Mouse (Mus musculus) hindbrain, embryonic 14.5 days (tissue): ENCODE measurements around the gene Tub. TPM values are rescaled to one million over a fixed set of nuclear protein-coding genes. Genes with fewer than 3 reads are reported as not detected.

Experiments
- ATAC-seq: fragments of 200-750 bp; cut with Nextera tagmentation; 2 replicates; pipeline ENCODE4 v1.8.0; 2017; ENCODE audit warnings: moderate number of reproducible peaks, mild to moderate bottlenecking, moderate TSS enrichment, moderate library complexity; ENCODE audit not compliant: low FRiP score
- DNase-seq: peaks from one replicate; pipeline ENCODE4 v3.0.0-alpha.2; 2015; ENCODE audit warnings: low spot score
- H3K27ac ChIP-seq: fragments of 300-500 bp; sonication (generic); 2 replicates; pipeline ENCODE4 v1.5.1; 2014; ENCODE audit warnings: mild to moderate bottlenecking, moderate library complexity
- H3K27me3 ChIP-seq: fragments of 300-500 bp; sonication (generic); 2 replicates; pipeline ENCODE4 v1.6.1; 2014; ENCODE audit warnings: mild to moderate bottlenecking, low read length, mixed read lengths; ENCODE audit not compliant: control insufficient read depth, insufficient read depth
- H3K36me3 ChIP-seq: fragments of 300-500 bp; sonication (generic); replicated peaks from 2 replicates; pipeline ENCODE4 v1.6.1; 2014; ENCODE audit not compliant: control insufficient read depth, insufficient read depth
- H3K4me1 ChIP-seq: fragments of 300-500 bp; sonication (generic); replicated peaks from 2 replicates; pipeline ENCODE4 v1.6.1; 2014; ENCODE audit warnings: antibody characterized with exemption, low read length, mixed read lengths; ENCODE audit not compliant: control insufficient read depth, insufficient read depth
- H3K4me2 ChIP-seq: fragments of 300-500 bp; sonication (generic); replicated peaks from 2 replicates; pipeline ENCODE4 v1.6.1; 2014; ENCODE audit warnings: mild to moderate bottlenecking, moderate library complexity
- H3K4me3 ChIP-seq: fragments of 300-500 bp; sonication (generic); replicated peaks from 2 replicates; pipeline ENCODE4 v1.5.1; 2014; ENCODE audit warnings: mild to moderate bottlenecking, low read length
- H3K9ac ChIP-seq: fragments of 300-500 bp; sonication (generic); 2 replicates; pipeline ENCODE4 v1.6.1; 2014
- H3K9me3 ChIP-seq: fragments of 300-500 bp; sonication (generic); 2 replicates; pipeline ENCODE4 v1.6.1; 2016; ENCODE audit warnings: low read length; ENCODE audit not compliant: control insufficient read depth
- WGBS: fragments of 180-500 bp; shearing (Covaris S2); extraction: QIAGEN DNeasy Blood & Tissue Kit; methylation state at CpG from one replicate; pipeline ENCODE4 v1.1.7; 2014; 5-methylcytosine and 5-hydroxymethylcytosine counted together
- polyA plus RNA-seq: library from polyadenylated mRNA; unstranded; fragments of >200 nt; fragmentation: Nextera tagmentation; extraction: Ambion mirVana; gene quantifications from 2 replicates; pipeline ENCODE4 v1.2.1, GENCODE M21; 2014

Tub gene
- polyA plus RNA-seq, 1 experiment from 2014 or later, result 52.9 TPM

DNA sequence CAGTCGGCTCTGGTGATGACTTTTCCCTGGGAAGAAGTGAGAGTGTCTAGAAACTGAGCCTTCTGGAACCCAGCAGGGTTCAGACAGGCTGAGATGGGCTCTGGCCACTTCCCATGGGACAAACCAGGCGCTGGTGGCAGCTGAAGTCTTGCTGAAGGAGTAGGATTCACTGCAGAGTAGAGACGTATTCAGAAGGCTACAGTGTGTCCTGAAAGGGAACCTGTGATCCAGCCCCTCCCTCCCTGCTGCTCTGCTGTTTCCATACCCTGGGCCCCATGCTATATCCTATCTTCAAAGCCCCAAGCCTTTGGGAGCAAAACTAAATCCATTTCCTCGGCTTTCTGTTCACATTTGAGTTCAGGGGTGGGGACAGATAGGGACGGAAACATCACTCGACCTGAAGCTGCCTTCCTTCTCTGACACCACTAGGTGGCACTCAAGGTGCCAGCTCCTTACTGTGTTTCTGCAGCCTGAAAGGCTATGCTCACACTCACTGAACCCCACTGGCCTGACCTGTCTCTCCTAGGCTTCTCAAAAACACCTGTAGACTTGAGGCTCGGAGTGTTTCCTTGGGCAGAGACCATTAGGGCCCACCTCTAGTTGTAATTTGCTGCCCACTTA lies 16.7 kb downstream of the Tub start:
- peak; percentile 80 for ATAC-seq
- peaks cover 4% of the 10 kb centered on the region for H3K4me1 ChIP-seq
- no peak overlapping the region for H3K9ac ChIP-seq
- H3K9me3 ChIP-seq, result no peaks in the 10 kb centered on the region
- no peak overlapping the region for H3K4me2 ChIP-seq
- H3K4me3 ChIP-seq, result no peak overlapping the region
- peak; percentile 82 for DNase-seq
- 27% methylated on average over 7 of the region's 7 CpGs for WGBS
- H3K27me3 ChIP-seq, result no peaks in the 10 kb centered on the region
- no peak overlapping the region for H3K27ac ChIP-seq
- no peaks in the 10 kb centered on the region for H3K36me3 ChIP-seq

DNA sequence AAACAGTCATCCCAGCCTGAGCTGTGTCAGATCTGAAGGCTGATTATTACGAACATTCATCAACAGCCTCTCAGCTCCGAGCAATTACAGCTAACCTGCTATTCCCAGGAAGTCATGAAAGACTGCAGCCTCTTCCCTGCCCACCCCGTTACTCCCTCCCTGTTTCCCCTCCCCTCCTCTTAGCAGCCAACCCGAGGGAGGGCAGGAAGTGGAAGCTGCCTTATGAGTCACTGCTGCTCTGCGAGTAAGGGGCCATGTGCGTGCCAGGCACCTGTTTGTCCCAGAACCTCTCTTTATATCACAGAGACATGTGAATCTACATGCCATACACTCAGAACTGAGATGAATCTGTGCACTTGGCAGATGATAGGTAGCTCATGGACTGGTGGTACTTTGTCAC lies 18.1 kb downstream of the Tub start:
- Histone ChIP-seq H3K9me3 (no peaks in the 10 kb centered on the region), H3K9ac (no peak overlapping the region), H3K4me3 (no peak overlapping the region), H3K27me3 (no peaks in the 10 kb centered on the region), H3K36me3 (no peaks in the 10 kb centered on the region), H3K4me2 (no peak overlapping the region), H3K4me1 (peaks cover 16% of the 10 kb centered on the region), H3K27ac (no peak overlapping the region)
- WGBS, result 54% methylated on average over 6 of the region's 6 CpGs
- DNase-seq (no peak), ATAC-seq (no peak)

- H3K4me3 ChIP-seq, result no peak overlapping the region
- WGBS, result 19% methylated on average over 6 of the region's 6 CpGs
- no peaks in the 10 kb centered on the region for H3K27me3 ChIP-seq
- no peaks in the 10 kb centered on the region for H3K36me3 ChIP-seq
- DNase-seq, result peak; percentile 74
- no peak overlapping the region for H3K9ac ChIP-seq
- ATAC-seq, result peak; percentile 88
- H3K9me3 ChIP-seq, result no peaks in the 10 kb centered on the region
- peak overlapping the region; percentile 73 for H3K27ac ChIP-seq
- peaks cover 18% of the 10 kb centered on the region for H3K4me1 ChIP-seq
- H3K4me2 ChIP-seq, result no peak overlapping the region; the same call in 1 of the 2 replicates
Observed at GRCm38 (mm10) chr7:108972273-108972672, 22.1 kb downstream of the Tub start.

- Histone ChIP-seq H3K36me3 (no peaks in the 10 kb centered on the region), H3K9me3 (no peaks in the 10 kb centered on the region), H3K9ac (no peak overlapping the region), H3K4me3 (no peak overlapping the region), H3K27me3 (no peaks in the 10 kb centered on the region), H3K4me1 (no peaks in the 10 kb centered on the region), H3K27ac (no peak overlapping the region), H3K4me2 (no peak overlapping the region)
- no peak for ATAC-seq
- 92% methylated on average over 2 of the region's 3 CpGs for WGBS
- no peak for DNase-seq
Observed at GRCm38 (mm10) chr7:108985934-108986708, 36.0 kb downstream of the Tub start.

DNA sequence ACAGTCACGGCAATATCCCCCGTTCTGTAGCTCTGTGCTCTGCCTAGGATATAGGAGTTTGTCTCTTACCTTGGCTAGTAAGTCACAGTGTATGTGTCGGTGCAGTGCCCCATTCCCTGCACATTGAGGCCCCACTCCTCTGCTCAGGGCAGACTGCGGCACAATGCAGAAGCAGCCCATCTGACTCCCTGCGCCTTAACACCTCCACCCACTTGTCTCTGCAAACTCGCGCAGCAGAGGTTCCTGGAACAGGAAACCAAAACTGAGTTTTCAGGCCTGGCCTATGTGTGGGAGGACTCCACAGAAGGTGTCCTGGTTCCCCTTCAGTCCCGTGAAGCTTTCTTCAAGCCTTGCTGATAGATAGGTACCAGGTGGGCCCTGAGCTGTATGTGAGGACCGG lies 41.1 kb downstream of the Tub start:
- no peak overlapping the region for H3K27ac ChIP-seq
- ATAC-seq (no peak), DNase-seq (no peak)
- 93% methylated on average over 9 of the region's 9 CpGs for WGBS
- H3K9ac ChIP-seq, result no peak overlapping the region
- H3K4me1 ChIP-seq, result no peaks in the 10 kb centered on the region
- no peaks in the 10 kb centered on the region for H3K27me3 ChIP-seq
- H3K36me3 ChIP-seq, result no peaks in the 10 kb centered on the region
- H3K9me3 ChIP-seq, result no peaks in the 10 kb centered on the region
- H3K4me3 ChIP-seq, result no peak overlapping the region
- H3K4me2 ChIP-seq, result no peak overlapping the region

GRCm38 (mm10) chr7:108993230-108993629 lies 43.1 kb downstream of the Tub start:
- ATAC-seq (no peak), DNase-seq (no peak)
- no peaks in the 10 kb centered on the region for H3K36me3 ChIP-seq
- H3K4me3 ChIP-seq, result no peak overlapping the region
- no peak overlapping the region for H3K27ac ChIP-seq
- H3K4me2 ChIP-seq, result no peak overlapping the region
- H3K27me3 ChIP-seq, result no peaks in the 10 kb centered on the region
- 70% methylated on average over 7 of the region's 7 CpGs for WGBS
- H3K9ac ChIP-seq, result no peak overlapping the region
- H3K9me3 ChIP-seq, result no peaks in the 10 kb centered on the region
- H3K4me1 ChIP-seq, result no peaks in the 10 kb centered on the region

GRCm38 (mm10) chr7:108993881-108994291 lies 43.7 kb downstream of the Tub start:
- no peak overlapping the region for H3K27ac ChIP-seq
- WGBS, result 78% methylated on average over 3 of the region's 3 CpGs
- no peaks in the 10 kb centered on the region for H3K9me3 ChIP-seq
- ATAC-seq, result no peak
- no peaks in the 10 kb centered on the region for H3K36me3 ChIP-seq
- no peak for DNase-seq
- H3K9ac ChIP-seq, result no peak overlapping the region
- no peak overlapping the region for H3K4me3 ChIP-seq
- H3K27me3 ChIP-seq, result no peaks in the 10 kb centered on the region
- H3K4me1 ChIP-seq, result no peaks in the 10 kb centered on the region
- H3K4me2 ChIP-seq, result no peak overlapping the region

DNA sequence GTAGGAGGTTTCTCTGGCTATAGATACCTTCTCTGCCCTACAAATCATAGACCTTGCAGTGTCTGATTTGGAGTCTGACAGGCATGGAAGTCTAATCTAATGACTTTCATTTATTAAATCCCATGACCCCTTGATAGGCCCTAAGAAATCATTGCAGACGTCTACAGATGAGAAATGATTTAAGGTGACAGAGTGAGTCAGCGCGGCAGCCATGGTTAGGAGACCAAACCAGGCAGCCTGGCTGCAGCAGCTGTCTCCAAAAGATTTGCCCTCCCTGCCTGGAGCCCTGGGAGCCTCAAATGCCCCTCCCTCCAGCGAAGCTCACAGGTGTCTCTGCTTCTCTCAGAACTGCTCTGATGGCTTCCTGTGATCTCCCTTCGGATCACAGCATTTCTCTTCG lies 46.0 kb downstream of the Tub start:
- WGBS, result 61% methylated on average over 6 of the region's 6 CpGs

GRCm38 (mm10) chr7:109000315-109000954 lies 50.3 kb downstream of the Tub start:
- no peak overlapping the region for H3K9ac ChIP-seq
- no peaks in the 10 kb centered on the region for H3K4me1 ChIP-seq
- DNase-seq (peak; percentile 54), ATAC-seq (no peak)
- H3K4me2 ChIP-seq, result no peak overlapping the region
- no peak overlapping the region for H3K27ac ChIP-seq
- no peaks in the 10 kb centered on the region for H3K9me3 ChIP-seq
- H3K27me3 ChIP-seq, result no peaks in the 10 kb centered on the region
- WGBS, result 47% methylated on average over 4 of the region's 4 CpGs
- no peak overlapping the region for H3K4me3 ChIP-seq
- no peaks in the 10 kb centered on the region for H3K36me3 ChIP-seq

More for the DNA sequence above, 46.0 kb downstream of the Tub start:
- Histone ChIP-seq H3K4me1 (no peaks in the 10 kb centered on the region), H3K9me3 (no peaks in the 10 kb centered on the region), H3K27me3 (no peaks in the 10 kb centered on the region), H3K36me3 (no peaks in the 10 kb centered on the region), H3K9ac (no peak overlapping the region), H3K27ac (no peak overlapping the region), H3K4me3 (no peak overlapping the region), H3K4me2 (no peak overlapping the region)
- DNase-seq (no peak), ATAC-seq (no peak)
